Mouse (Mus musculus): ENCODE results near the gene Ambra1.
"Not testable (repeated sequence)": the region's sequence is repeated elsewhere in the genome, so short reads cannot be mapped to it uniquely, and the experiment has no call there.

Gene Ambra1

GRCm38 (mm10) chr2:91729971-91730821, at the start of gene Ambra1:
Gene Ambra1 (plus strand): TSS chr2:91730134.
- peak; percentile 93 for DNase-seq

GRCm38 (mm10) chr2:91682850-91683249, 47.1 kb upstream of the Ambra1 start:
- DNase-seq, result peak; percentile 82

DNA sequence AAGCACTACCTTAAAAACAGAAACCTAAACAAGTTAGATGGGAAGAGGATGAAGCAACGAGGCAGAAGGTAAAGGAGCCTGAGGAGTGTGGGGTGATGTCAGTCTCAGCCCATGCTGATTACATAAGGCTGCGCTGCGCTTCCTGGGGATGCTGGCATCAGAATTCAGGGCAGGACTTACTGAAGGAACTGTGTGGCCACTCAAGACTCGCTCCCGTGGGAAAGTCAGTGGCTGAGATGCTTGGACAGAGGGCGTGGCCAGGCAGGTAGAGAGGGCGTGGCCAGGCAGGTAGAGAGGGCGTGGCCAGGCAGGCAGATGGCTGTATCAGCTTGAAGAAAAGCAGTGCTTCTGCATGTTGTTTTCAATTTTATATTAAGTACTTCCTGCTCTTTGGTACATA, 46.0 kb upstream of the Ambra1 start:
- peak; percentile 75 for DNase-seq

- DNase-seq, result no peak
Measured at GRCm38 (mm10) chr2:91689452-91689851, 40.5 kb upstream of the Ambra1 start.

GRCm38 (mm10) chr2:91695436-91696224, 34.3 kb upstream of the Ambra1 start:
- no peak for DNase-seq

DNA sequence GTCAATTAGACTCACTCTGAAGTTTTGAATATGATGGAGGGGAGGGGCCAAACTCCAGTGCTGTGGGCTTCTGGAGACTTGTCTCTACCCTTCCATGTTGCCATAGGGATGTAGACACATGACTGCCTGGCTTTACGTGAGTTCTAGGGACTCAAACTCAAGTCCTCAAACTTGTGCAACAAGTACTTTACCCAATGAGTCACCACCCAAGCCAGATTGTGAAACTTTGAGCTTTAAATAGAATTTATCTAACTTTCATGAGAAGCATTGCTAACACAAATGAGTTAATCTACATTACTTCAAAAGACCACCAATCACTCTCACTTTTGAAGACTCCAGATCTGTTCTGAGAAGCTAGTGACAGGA, 33.7 kb upstream of the Ambra1 start:
- peak; percentile 78 for DNase-seq

- no peak for DNase-seq
Measured at GRCm38 (mm10) chr2:91699225-91699624, 30.7 kb upstream of the Ambra1 start.

DNA sequence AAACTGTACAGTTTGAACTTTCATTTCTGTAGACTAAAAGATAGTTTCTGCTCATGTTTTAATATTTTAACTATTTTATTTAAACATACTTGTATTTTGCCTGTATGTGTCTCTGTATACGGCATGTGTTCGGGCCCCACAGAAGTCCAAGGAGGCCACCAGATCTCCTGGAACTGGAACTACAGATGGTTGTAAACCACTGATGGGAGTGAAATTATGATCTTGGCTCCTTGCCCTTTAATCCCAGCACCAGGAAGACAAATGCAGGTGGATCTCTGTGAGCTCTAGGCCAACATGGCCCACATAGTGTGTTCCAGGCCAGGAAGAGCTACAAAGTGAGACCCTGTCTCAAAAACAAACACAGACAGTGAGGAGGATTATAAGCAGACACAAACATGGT, 28.6 kb upstream of the Ambra1 start:
- no peak for DNase-seq

DNA sequence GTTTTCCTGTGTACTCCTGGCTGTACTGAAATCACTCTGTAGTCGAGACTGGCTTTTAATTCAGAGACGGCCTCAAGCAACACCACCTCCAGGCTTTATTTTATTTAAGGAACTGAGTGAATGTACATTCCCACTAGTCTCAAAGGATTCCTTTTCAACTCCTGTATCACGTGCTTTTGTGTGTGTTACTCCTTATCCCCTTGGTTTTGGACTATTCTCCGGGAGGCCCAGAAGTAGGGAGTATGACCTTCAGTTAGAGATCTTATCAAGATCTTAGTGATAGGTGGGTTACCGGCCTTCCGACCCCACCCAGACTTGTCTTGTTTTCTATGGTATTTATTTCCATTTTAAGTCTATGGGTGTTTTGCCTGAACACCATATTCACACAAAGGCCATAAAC, 24.2 kb upstream of the Ambra1 start:
- DNase-seq, result no peak

DNA sequence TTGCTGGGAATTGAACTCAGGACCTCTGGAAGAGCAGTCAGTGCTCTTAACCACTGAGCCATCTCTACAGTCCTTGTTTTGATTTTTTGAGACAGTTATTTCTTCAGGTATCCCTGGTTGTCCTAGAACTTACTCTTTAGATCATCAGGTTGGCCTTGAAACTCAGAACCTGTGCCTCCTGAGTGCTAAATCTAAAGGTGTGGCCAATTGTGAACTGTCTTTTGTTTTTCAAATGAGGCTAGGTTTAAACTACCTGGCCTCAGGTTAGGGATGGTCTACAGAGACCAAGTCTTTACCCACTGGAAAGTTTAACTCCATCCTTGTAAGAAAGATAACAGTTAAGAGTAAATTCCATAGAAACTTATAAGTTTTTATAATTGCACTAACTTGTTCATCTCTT, 23.5 kb upstream of the Ambra1 start:
- DNase-seq, result no peak

DNA sequence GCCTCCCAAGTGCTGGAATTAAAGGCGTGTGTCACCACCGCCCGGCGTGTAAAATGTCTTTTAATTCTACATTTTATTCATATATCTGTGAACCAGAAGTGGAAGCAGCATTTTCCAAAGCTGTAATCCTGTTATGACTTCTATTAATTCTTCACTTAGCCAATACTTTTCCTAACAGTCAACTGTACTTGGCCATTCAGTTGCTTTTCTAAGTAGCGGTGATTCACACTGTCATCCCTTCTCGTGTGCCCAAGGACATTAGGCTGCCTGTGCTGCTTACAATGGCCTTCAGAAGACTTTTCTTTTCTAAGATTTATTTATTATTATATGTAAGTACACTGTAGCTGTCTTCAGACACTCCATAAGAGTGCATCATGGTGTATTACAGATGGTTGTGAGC, 21.6 kb upstream of the Ambra1 start:
- DNase-seq, result no peak

- DNase-seq, result peak; percentile 95
Measured at GRCm38 (mm10) chr2:91710272-91711234, 19.4 kb upstream of the Ambra1 start, which contains the start of the genes Atg13 and Harbi1. Gene Atg13 (minus strand): TSS chr2:91710576. Gene Harbi1 (plus strand): TSS chr2:91710852.

DNA sequence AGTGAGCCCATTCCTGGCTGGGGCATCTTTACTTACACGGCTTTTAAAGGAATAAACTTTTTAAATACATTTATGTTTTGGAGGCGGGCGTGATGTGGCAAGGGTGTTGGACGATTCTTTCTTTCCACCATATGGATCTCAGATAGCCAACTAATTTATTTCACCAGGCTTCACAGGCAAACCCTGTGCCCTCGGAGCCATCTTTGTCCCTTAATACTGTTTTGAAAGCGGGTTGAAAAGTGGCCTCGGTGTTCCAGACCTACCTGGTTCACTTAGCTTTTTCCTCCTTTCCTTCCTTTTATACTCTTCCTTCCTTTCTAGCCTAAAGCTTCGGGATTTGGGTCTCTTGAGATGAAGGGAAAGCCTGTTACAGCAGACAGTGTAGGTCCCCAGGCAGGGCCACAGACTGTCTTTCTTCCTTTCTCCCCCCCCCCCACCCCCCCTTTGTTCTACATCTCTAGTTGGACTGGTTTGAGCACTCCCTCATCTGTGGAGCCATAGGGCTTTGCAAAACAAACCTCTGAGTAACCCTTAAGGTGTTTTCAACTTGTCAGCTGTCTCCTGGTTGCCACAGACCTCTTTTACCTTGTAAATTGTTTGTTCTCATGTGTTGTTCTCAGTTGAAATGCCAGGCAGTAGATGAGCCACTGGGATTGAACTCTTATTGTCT, 18.5 kb upstream of the Ambra1 start:
- peak; percentile 18 for DNase-seq

- no peak for DNase-seq
Measured at GRCm38 (mm10) chr2:91714921-91715320, 15.0 kb upstream of the Ambra1 start.

DNA sequence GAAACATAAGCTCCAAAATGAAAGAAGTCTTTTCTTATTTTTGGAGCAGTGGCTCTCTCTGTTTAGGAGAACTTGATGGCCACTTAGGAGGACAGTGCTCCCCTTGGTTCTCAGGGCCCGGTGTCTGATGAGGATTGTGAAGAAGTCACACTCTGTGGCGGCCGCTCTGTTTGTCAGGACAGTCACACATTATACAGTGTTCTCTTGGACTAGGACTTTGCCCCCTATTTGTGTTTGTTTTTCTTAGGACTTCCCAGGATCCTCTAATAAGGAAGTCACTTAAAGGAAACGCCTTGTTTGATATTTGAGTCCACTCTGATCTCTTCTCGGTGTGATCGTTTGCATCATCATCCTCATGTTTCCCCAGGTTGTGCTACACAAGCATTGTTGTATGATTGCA, 11.7 kb upstream of the Ambra1 start:
- DNase-seq, result no peak

GRCm38 (mm10) chr2:91723382-91723781, 6.6 kb upstream of the Ambra1 start:
- DNase-seq, result no peak

DNA sequence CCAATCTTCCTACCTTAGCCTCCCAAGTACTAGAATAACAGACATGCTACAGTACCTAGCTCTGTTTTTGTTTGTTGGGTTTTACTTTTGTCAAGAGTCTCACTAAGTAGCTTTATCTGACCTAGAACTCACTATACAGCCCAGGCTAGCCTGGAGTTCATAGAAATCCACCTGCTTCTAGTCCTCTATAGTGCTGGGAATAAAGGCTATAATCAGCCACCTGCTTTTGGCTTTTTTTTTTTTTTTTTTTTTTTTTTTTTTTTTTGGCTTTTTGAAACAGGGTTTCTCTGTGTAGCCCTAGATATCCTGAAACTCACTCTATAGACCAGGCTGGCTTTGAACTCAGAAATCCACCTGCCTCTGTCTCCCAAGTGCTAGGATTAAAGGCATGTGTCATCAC, 6.0 kb upstream of the Ambra1 start:
- no peak for DNase-seq

GRCm38 (mm10) chr2:91724716-91725115, 5.2 kb upstream of the Ambra1 start:
- no peak for DNase-seq

- DNase-seq, result not testable (repeated sequence)
Measured at GRCm38 (mm10) chr2:91725476-91725875, 4.5 kb upstream of the Ambra1 start.

DNA sequence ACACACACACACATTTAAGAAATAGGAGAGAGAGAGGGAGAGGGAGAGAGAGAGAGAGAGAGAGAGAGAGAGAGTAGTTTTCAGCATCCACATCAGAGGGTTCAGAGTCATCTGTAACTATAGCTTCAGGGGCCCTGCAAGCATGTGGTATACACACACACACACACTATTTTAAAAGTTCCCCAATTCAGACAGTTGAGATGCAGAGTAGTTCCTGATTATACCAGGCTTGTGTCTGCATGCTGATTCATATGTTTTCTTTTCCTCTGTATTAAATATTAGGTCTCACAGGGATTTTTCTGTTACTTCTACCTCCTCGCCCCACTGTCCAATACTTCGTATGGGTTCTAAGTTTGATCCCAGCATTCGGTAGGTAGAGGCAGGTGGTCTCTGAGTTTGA, 2.9 kb upstream of the Ambra1 start:
- no peak for DNase-seq

GRCm38 (mm10) chr2:91729571-91729970, 363 bp upstream of the Ambra1 start:
- no peak for DNase-seq

DNA sequence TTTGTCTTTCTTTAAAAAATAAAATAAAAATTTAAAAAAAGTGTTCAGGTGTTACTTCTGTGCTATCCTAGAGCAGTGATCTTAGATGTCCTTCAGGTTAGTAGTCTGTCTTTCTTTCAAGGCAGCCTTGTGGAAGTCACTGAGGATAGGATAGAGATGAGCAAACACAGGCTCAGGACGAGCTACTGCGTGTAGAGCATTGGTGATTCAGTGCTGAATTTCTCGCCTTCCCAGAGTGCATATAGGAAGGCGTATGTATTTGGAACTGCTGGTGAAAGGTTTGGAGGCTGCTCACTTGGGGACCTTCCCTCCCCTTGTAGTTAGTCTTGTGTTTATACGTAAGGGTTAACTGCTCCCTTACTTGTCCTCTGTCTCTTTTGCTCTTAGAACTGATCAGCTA, 5.3 kb downstream of the Ambra1 start:
- DNase-seq, result no peak

Data from lung, postnatal 36 days (tissue).